Mouse (Mus musculus): ENCODE data around the gene Grb2.

The Grb2 gene

GRCm38 (mm10) chr11:115606733-115607132 is 101.7 kb downstream of the Grb2 start:
- DNase-seq (ENCODE audit: low spot score) = no peak

GRCm38 (mm10) chr11:115604304-115604696 is 104.1 kb downstream of the Grb2 start:
- no peak for DNase-seq (ENCODE audit: low spot score)

DNA sequence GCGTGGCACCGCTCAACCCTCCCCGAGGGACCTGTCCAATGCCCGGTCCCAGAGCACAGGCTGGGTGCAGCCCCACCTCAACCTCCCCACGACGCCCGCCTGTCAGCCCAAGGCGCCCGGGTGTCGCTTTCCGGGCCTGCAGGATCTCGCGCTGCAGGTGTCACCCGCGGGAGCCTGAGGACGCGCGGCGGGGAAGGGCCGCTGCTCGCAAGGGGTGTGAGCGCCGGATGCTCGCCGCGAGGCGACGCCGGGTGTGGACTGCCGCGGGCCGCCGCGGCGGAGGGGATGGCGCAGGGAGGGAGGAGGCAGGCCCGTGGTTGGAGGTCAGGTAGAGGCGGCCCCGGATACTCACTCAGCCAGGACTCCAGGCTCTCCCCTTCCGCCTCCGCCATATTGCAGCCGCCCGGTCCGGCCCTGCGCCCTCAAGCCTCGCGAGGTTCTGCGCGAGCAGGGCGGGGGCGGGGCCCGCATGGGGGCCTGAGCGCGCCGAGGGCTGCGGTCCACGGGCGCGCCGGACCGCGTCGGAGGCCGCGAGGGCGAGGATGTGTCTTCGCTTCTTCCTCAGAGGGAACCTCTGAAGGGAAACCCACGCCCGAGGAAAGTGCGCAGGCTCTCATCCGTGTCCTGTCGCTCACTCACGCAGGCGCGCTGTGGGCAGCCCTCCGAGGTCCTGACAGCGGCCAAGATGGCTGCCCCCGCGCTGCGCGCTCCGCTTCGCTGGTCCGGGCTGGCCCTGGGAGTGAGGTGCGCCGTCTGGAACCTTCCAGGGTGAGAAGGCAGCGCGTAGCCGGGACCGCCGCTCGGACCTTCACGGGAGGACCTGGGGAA is 104.7 kb downstream of the Grb2 start, which contains the start of the genes Mrps7 and Gga3:
Gene Mrps7 (plus strand): TSS at position 450 of the 828 bp plus-strand sequence.
Gene Gga3 (minus strand): TSS at position 576 of the 828 bp plus-strand sequence.
- DNase-seq (ENCODE audit: low spot score) = peak; percentile 89

GRCm38 (mm10) chr11:115603128-115603475 is 105.3 kb downstream of the Grb2 start:
- DNase-seq (ENCODE audit: low spot score) = no peak

- DNase-seq (ENCODE audit: low spot score) = no peak
Observed at GRCm38 (mm10) chr11:115601174-115601573, 107.2 kb downstream of the Grb2 start.

GRCm38 (mm10) chr11:115600743-115601142 is 107.7 kb downstream of the Grb2 start:
- no peak for DNase-seq (ENCODE audit: low spot score)

DNA sequence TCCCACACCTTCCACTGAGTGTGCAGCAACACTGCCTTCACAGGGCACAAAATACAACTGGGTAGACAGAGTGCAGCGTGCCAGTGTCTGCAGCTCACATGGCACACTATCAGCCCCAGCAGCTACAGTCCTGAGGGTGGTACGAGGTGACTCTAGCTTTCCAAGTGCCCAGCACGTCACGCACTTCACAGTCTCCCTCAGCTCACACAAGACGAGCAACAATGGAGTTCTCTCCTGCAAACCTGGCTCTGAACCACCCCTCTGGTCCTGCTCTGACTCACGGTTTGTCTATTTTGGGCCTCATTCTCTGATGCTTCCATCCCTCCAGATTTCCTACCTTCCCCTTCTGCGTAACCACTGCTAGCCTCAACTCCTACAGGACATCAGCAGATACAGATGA is 108.7 kb downstream of the Grb2 start:
- DNase-seq (ENCODE audit: low spot score) = no peak

- DNase-seq (ENCODE audit: low spot score) = no peak
Observed at GRCm38 (mm10) chr11:115598309-115598708, 110.1 kb downstream of the Grb2 start.

- no peak for DNase-seq (ENCODE audit: low spot score)
Observed at GRCm38 (mm10) chr11:115595209-115595608, 113.2 kb downstream of the Grb2 start.

All from layer of hippocampus, adult 11-12 months (tissue).